Mouse (Mus musculus): ENCODE data around the gene Rptor.

Gene Rptor

GRCm38 (mm10) chr11:119687966-119688365 lies 85.3 kb downstream of the Rptor start:
- DNase-seq (ENCODE audit: low spot score in 2 of 2) = no peak

GRCm38 (mm10) chr11:119689936-119690335 lies 87.2 kb downstream of the Rptor start:
- DNase-seq (ENCODE audit: low spot score in 2 of 2) = no peak

- DNase-seq (ENCODE audit: low spot score in 2 of 2) = no peak
Observed at GRCm38 (mm10) chr11:119692196-119692910, 89.6 kb downstream of the Rptor start.

GRCm38 (mm10) chr11:119692911-119693261 lies 90.2 kb downstream of the Rptor start:
- no peak for DNase-seq (ENCODE audit: low spot score in 2 of 2)

GRCm38 (mm10) chr11:119694146-119694860 lies 91.6 kb downstream of the Rptor start:
- no peak for DNase-seq (ENCODE audit: low spot score in 2 of 2)

- no peak for DNase-seq (ENCODE audit: low spot score in 2 of 2)
Observed at GRCm38 (mm10) chr11:119696401-119696800, 93.7 kb downstream of the Rptor start.

GRCm38 (mm10) chr11:119705381-119706066 lies 102.8 kb downstream of the Rptor start:
- no peak for DNase-seq (ENCODE audit: low spot score in 2 of 2)

GRCm38 (mm10) chr11:119707259-119707658 lies 104.6 kb downstream of the Rptor start:
- no peak for DNase-seq (ENCODE audit: low spot score in 2 of 2)

GRCm38 (mm10) chr11:119709239-119709638 lies 106.5 kb downstream of the Rptor start:
- DNase-seq (ENCODE audit: low spot score in 2 of 2) = no peak

GRCm38 (mm10) chr11:119710338-119710737 lies 107.6 kb downstream of the Rptor start:
- DNase-seq (ENCODE audit: low spot score in 2 of 2) = no peak

GRCm38 (mm10) chr11:119710822-119711221 lies 108.1 kb downstream of the Rptor start:
- no peak for DNase-seq (ENCODE audit: low spot score in 2 of 2)

- no peak for DNase-seq (ENCODE audit: low spot score in 2 of 2)
Observed at GRCm38 (mm10) chr11:119715437-119715836, 112.7 kb downstream of the Rptor start.

- DNase-seq (ENCODE audit: low spot score in 2 of 2) = no peak
Observed at GRCm38 (mm10) chr11:119715841-119716596, 113.3 kb downstream of the Rptor start.

GRCm38 (mm10) chr11:119718115-119718514 lies 115.4 kb downstream of the Rptor start:
- no peak for DNase-seq (ENCODE audit: low spot score in 2 of 2)

- no peak for DNase-seq (ENCODE audit: low spot score in 2 of 2)
Observed at GRCm38 (mm10) chr11:119720101-119721048, 117.7 kb downstream of the Rptor start.

GRCm38 (mm10) chr11:119724709-119725108 lies 122.0 kb downstream of the Rptor start:
- no peak for DNase-seq (ENCODE audit: low spot score in 2 of 2)

GRCm38 (mm10) chr11:119731382-119731781 lies 128.7 kb downstream of the Rptor start:
- DNase-seq (ENCODE audit: low spot score in 2 of 2) = no peak

- DNase-seq (ENCODE audit: low spot score in 2 of 2) = no peak
Observed at GRCm38 (mm10) chr11:119732362-119732761, 129.7 kb downstream of the Rptor start.

- no peak for DNase-seq (ENCODE audit: low spot score in 2 of 2)
Observed at GRCm38 (mm10) chr11:119732961-119733656, 130.4 kb downstream of the Rptor start.

GRCm38 (mm10) chr11:119733657-119733990 lies 130.9 kb downstream of the Rptor start:
- DNase-seq (ENCODE audit: low spot score in 2 of 2) = no peak

Data from spleen, postnatal 10 days (tissue).